Mouse (Mus musculus) liver, adult 2 months (tissue): ENCODE results near the gene Ddx59. TPM values are rescaled to one million over a fixed set of nuclear protein-coding genes. Genes with fewer than 3 reads are reported as not detected.

Experiments
- DNase-seq: peaks from one replicate; pipeline ENCODE4 v3.0.0-alpha.2; 2011; ENCODE audit warnings: low read depth, low spot score; ENCODE audit errors: extremely low read depth
- H3K27ac ChIP-seq: fragments of 200-500 bp; replicated peaks from 2 replicates; pipeline ENCODE4 v1.5.1; 2012; ENCODE audit warnings: low read depth, mild to moderate bottlenecking, control low read depth, inconsistent platforms, low read length; ENCODE audit not compliant: insufficient read depth
- H3K27me3 ChIP-seq: fragments of 200-500 bp; 2 replicates; pipeline ENCODE4 v1.6.1; 2012; ENCODE audit warnings: mild to moderate bottlenecking, moderate library complexity, low read length, inconsistent platforms; ENCODE audit not compliant: control insufficient read depth, insufficient read depth
- H3K36me3 ChIP-seq: fragments of 200-500 bp; 2 replicates; pipeline ENCODE4 v1.6.1; 2012; ENCODE audit warnings: low read length, inconsistent platforms; ENCODE audit not compliant: control insufficient read depth, insufficient read depth
- H3K4me1 ChIP-seq: fragments of 200-500 bp; 2 replicates; pipeline ENCODE4 v1.6.1; 2011; ENCODE audit warnings: low read length; ENCODE audit not compliant: control insufficient read depth, insufficient read depth
- H3K4me3 ChIP-seq: fragments of 200-500 bp; 2 replicates; pipeline ENCODE4 v1.5.1; 2011; ENCODE audit warnings: low read depth, mild to moderate bottlenecking, control low read depth, low read length, moderate library complexity; ENCODE audit not compliant: insufficient read depth
- H3K79me2 ChIP-seq: fragments of 200-500 bp; 2 replicates; pipeline ENCODE4 v1.6.1; 2012; ENCODE audit warnings: inconsistent platforms, mild to moderate bottlenecking, low read length, moderate library complexity; ENCODE audit not compliant: control insufficient read depth, insufficient read depth
- H3K9ac ChIP-seq: fragments of 200-500 bp; 2 replicates; pipeline ENCODE4 v1.6.1; 2012; ENCODE audit warnings: low read depth, mild to moderate bottlenecking, control low read depth, inconsistent platforms, low read length
- CTCF ChIP-seq: fragments of 200-500 bp; IDR thresholded peaks from 2 replicates; pipeline ENCODE4 v1.5.1; 2011; ENCODE audit warnings: low read depth, low read length, control low read depth
- POLR2A ChIP-seq: fragments of 200-500 bp; IDR thresholded peaks from 2 replicates; pipeline ENCODE4 v1.6.1; 2011; ENCODE audit warnings: low read length, control low read depth; ENCODE audit not compliant: insufficient read depth; ENCODE audit errors: extremely low read depth
- WGBS: fragments of 180-500 bp; shearing (Covaris S2); methylation state at CpG from one replicate; pipeline ENCODE4 v1.1.7; 2018; 5-methylcytosine and 5-hydroxymethylcytosine counted together
- polyA plus RNA-seq: library from polyadenylated mRNA; depleted of rRNA; stranded (reverse); fragments of >200 nt; gene quantifications from 2 replicates; pipeline ENCODE4 v1.2.3, GENCODE M21; 2012
- total RNA-seq: library from RNA; depleted of rRNA; stranded (reverse); fragments of >200 nt; gene quantifications from 2 replicates; pipeline ENCODE4 v1.2.3, GENCODE M21; 2014

Ddx59 gene
- total and polyA plus RNA-seq, 2 experiments = 1.7 to 6.0 TPM

DNA sequence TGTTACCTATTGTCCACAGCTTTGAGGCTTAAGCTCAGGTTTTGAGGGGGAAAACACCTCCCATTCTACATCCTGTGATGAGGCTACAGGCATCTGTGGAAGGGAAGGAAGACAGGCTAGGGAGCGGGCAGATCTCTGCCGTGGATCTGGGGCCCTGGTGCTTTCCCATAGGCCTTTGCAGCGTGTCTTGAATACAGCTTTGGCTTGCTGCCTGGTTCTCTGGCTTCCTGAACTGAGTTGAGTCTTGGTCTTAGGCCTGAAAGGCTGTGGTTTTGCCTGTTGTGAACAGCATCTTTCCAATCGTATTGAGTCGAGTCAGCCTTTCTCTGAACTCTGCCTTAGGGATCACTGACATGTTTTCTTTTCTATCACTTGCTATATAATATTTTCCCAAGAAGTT lies 33.5 kb upstream of the Ddx59 start:
- DNase-seq = no peak
- Histone ChIP-seq H3K27ac (no peak overlapping the region), H3K27me3 (no peaks in the 10 kb centered on the region), H3K36me3 (no peaks in the 10 kb centered on the region), H3K4me1 (no peaks in the 10 kb centered on the region), H3K4me3 (no peak overlapping the region), H3K79me2 (no peaks in the 10 kb centered on the region), H3K9ac (no peak overlapping the region)
- TF ChIP-seq POLR2A = no peak
- no peak for TF ChIP-seq CTCF
- 77% methylated on average over 5 of the region's 5 CpGs for WGBS

DNA sequence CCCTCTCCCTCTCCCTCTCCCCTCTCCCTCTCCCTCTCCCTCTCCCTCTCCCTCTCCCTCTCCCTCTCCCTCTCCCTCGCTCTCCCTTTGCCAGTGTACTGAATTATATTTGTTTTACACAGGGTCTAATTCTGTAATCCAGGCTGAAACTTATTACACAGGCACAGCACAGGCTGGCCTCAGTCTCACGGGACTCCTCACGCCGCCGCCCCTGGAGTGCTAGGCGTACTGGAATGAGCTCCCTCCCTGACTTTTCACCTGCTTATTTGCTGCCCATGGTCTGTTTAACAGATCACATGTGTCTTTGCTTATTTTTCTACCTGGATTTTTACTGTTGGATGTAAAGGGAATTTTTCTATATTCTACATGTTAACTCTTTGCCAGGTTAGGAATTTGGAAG lies 28.2 kb upstream of the Ddx59 start:
- H3K36me3 ChIP-seq = no peaks in the 10 kb centered on the region
- no peaks in the 10 kb centered on the region for H3K27me3 ChIP-seq
- H3K4me3 ChIP-seq = no peak overlapping the region
- WGBS = 77% methylated on average over 5 of the region's 6 CpGs
- no peak for DNase-seq
- TF ChIP-seq CTCF = no peak
- no peak for TF ChIP-seq POLR2A
- no peak overlapping the region for H3K27ac ChIP-seq
- no peaks in the 10 kb centered on the region for H3K79me2 ChIP-seq
- no peak overlapping the region for H3K9ac ChIP-seq
- H3K4me1 ChIP-seq = no peaks in the 10 kb centered on the region

GRCm38 (mm10) chr1:136394506-136394905 lies 20.6 kb upstream of the Ddx59 start:
- no peaks in the 10 kb centered on the region for H3K79me2 ChIP-seq

GRCm38 (mm10) chr1:136395073-136395472 lies 20.0 kb upstream of the Ddx59 start:
- WGBS = 53% methylated on average over 5 of the region's 5 CpGs
- Histone ChIP-seq H3K79me2 (no peaks in the 10 kb centered on the region), H3K36me3 (no peaks in the 10 kb centered on the region), H3K4me3 (no peak overlapping the region), H3K27me3 (no peaks in the 10 kb centered on the region), H3K4me1 (no peaks in the 10 kb centered on the region), H3K9ac (no peak overlapping the region), H3K27ac (no peak overlapping the region)
- TF ChIP-seq POLR2A (no peak), CTCF (no peak)
- no peak for DNase-seq

More at GRCm38 (mm10) chr1:136394506-136394905, 20.6 kb upstream of the Ddx59 start:
- no peak for DNase-seq
- 50% methylated on average over 10 of the region's 10 CpGs for WGBS
- Histone ChIP-seq H3K27ac (no peak overlapping the region), H3K27me3 (no peaks in the 10 kb centered on the region), H3K36me3 (no peaks in the 10 kb centered on the region), H3K9ac (no peak overlapping the region), H3K4me1 (no peaks in the 10 kb centered on the region), H3K4me3 (no peak overlapping the region)
- TF ChIP-seq CTCF (no peak), POLR2A (no peak)

DNA sequence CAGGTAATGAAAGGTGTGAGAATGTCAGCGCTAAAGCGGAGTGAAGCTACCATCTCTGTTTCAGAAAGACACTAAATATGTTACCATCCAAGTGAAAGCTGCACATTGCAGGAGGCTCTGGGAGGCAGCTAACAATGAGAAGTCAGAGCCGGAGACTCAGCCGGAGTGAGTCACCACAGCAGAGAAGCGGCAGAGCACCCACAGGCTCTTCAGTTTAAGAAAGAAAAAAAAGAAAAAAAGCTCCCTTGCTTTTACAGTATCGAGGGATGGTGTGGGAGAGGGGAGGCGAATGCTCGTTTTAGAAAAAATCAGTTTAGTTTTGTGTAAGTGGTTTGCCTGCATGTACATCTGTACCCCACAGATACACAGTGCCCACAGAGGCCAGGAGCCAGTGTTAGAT lies 13.8 kb upstream of the Ddx59 start:
- Histone ChIP-seq H3K4me3 (no peak overlapping the region), H3K9ac (no peak overlapping the region), H3K36me3 (no peaks in the 10 kb centered on the region), H3K27ac (no peak overlapping the region), H3K79me2 (no peaks in the 10 kb centered on the region), H3K27me3 (no peaks in the 10 kb centered on the region), H3K4me1 (no peaks in the 10 kb centered on the region)
- 84% methylated on average over 8 of the region's 8 CpGs for WGBS
- DNase-seq = no peak
- no peak for TF ChIP-seq POLR2A
- TF ChIP-seq CTCF = no peak

GRCm38 (mm10) chr1:136409631-136410030 lies 5.4 kb upstream of the Ddx59 start:
- no peak overlapping the region for H3K27ac ChIP-seq
- no peaks in the 10 kb centered on the region for H3K36me3 ChIP-seq
- no peak for TF ChIP-seq CTCF
- TF ChIP-seq POLR2A = no peak
- H3K79me2 ChIP-seq = no peaks in the 10 kb centered on the region
- H3K4me1 ChIP-seq = no peaks in the 10 kb centered on the region
- 85% methylated on average over 2 of the region's 2 CpGs for WGBS
- H3K4me3 ChIP-seq = no peak overlapping the region
- no peak for DNase-seq
- no peaks in the 10 kb centered on the region for H3K27me3 ChIP-seq
- H3K9ac ChIP-seq = no peak overlapping the region
